Mouse (Mus musculus) limb, embryonic 15.5 days (tissue): ENCODE data around the gene Shc3. TPM values are rescaled to one million over a fixed set of nuclear protein-coding genes. Genes with fewer than 3 reads are reported as not detected.
A peak's percentile ranks its signal among the peaks of the same experiment; 100 is the strongest.

Source experiments
- ATAC-seq: fragments of 200-750 bp; cut with Nextera tagmentation; 2 replicates; pipeline ENCODE4 v1.8.0; 2017; ENCODE audit warnings: low read depth, moderate TSS enrichment; ENCODE audit not compliant: insufficient number of reproducible peaks, low FRiP score, low TSS enrichment
- H3K27ac ChIP-seq: fragments of 300-500 bp; sonication (generic); 2 replicates; pipeline ENCODE4 v1.5.1; 2015; ENCODE audit warnings: moderate library complexity, mild to moderate bottlenecking, inconsistent platforms
- H3K27me3 ChIP-seq: fragments of 300-500 bp; sonication (generic); 2 replicates; pipeline ENCODE4 v1.6.1; 2015; ENCODE audit warnings: inconsistent platforms
- H3K36me3 ChIP-seq: fragments of 300-500 bp; sonication (generic); 2 replicates; pipeline ENCODE4 v1.6.1; 2015; ENCODE audit warnings: inconsistent platforms
- H3K4me1 ChIP-seq: fragments of 300-500 bp; sonication (generic); 2 replicates; pipeline ENCODE4 v1.6.1; 2015; ENCODE audit warnings: inconsistent platforms
- H3K4me2 ChIP-seq: fragments of 300-500 bp; sonication (generic); 2 replicates; pipeline ENCODE4 v1.6.1; 2015; ENCODE audit warnings: mild to moderate bottlenecking, inconsistent platforms
- H3K4me3 ChIP-seq: fragments of 300-500 bp; sonication (generic); 2 replicates; pipeline ENCODE4 v1.5.1; 2015; ENCODE audit warnings: mild to moderate bottlenecking, inconsistent platforms
- H3K9ac ChIP-seq: fragments of 300-500 bp; sonication (generic); 2 replicates; pipeline ENCODE4 v1.6.1; 2015; ENCODE audit warnings: inconsistent platforms
- H3K9me3 ChIP-seq: fragments of 300-500 bp; sonication (generic); 2 replicates; pipeline ENCODE4 v1.6.1; 2016; ENCODE audit warnings: inconsistent platforms
- WGBS: fragments of 180-500 bp; shearing (Covaris S2); methylation state at CpG from one replicate; pipeline ENCODE4 v1.1.7; 2015; 5-methylcytosine and 5-hydroxymethylcytosine counted together
- polyA plus RNA-seq: library from polyadenylated mRNA; unstranded; fragments of >200 nt; fragmentation: Nextera tagmentation; extraction: Ambion mirVana; gene quantifications from 2 replicates; pipeline ENCODE4 v1.2.1, GENCODE M21; 2015

The Shc3 gene
- polyA plus RNA-seq, 1 experiment from 2014 or later = 0.90 TPM

DNA sequence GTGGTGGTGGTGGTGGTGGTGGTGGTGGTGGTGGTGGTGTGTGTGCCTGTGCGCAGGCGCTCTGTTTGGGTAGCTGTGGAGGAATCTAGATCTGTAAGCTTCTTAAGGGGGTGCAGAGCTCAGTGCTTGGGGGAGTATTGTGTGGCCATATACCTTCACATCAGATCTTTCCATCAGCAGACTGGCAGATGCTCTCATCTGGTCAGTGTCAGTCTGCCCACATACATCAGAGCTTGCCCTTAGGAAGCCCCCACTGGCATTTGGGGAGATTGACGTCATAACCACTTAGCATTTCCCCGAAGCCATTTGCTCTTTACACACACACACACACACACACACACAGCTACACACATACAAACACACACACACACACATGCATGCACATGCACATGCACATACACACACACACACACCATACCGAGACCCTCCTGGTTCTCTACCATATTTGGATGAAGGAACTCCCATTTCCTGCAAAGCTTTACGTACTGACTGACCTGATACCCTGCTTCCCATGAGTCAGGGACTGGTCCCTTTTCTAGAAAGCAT is 159.2 kb downstream of the Shc3 start:
- 34% methylated on average over 6 of the region's 6 CpGs for WGBS
- peaks cover 50% of the 10 kb centered on the region for H3K4me1 ChIP-seq
- ATAC-seq = no peak
- peaks cover 7% of the 10 kb centered on the region for H3K36me3 ChIP-seq
- no peaks in the 10 kb centered on the region for H3K9me3 ChIP-seq
- H3K4me2 ChIP-seq = peak overlapping the region; percentile 57
- H3K9ac ChIP-seq = no peak overlapping the region
- H3K4me3 ChIP-seq = peak overlapping the region; percentile 64
- no peaks in the 10 kb centered on the region for H3K27me3 ChIP-seq
- peak overlapping the region; percentile 88 for H3K27ac ChIP-seq

DNA sequence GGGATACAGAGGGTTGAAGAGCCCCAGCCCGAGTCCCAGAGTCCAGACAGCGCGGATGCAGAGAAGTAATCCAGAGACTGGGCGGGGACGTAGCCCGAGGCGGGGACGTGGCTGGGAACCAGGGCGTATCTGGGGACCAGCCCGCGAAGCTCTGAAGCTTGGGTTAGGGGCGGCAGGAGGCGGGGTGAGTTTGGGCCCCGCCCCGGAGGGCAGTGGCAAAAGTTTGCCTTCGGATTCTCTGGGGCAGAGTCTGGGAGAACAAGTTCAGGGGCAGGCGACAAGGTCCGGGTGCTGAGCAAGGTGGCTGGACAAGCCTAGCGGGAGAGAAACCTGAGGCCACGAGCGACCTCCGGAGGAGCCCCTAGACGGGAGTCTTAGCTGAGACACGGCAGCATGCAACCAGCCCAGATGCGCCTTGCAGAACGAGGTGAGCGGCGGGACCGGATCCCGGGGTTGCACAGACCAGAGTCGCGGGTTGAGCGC is 160.7 kb downstream of the Shc3 start, which contains the start of gene S1pr3:
TSS of gene S1pr3 (plus strand) at position 121 of the 483 bp plus-strand sequence.
- peak within 1 kb of the TSS; percentile 88 for H3K27ac ChIP-seq
- under 1% methylated on average over 33 of the region's 33 CpGs for WGBS
- H3K9ac ChIP-seq = peak within 1 kb of the TSS; percentile 61
- H3K4me2 ChIP-seq = peak within 1 kb of the TSS; percentile 57
- H3K9me3 ChIP-seq = no peaks in the 10 kb centered on the region
- H3K4me3 ChIP-seq = peak within 1 kb of the TSS; percentile 64
- peaks cover 48% of the 10 kb centered on the region for H3K4me1 ChIP-seq
- no peaks in the 10 kb centered on the region for H3K36me3 ChIP-seq
- H3K27me3 ChIP-seq = no peaks in the 10 kb centered on the region
- peak; percentile 71 for ATAC-seq

DNA sequence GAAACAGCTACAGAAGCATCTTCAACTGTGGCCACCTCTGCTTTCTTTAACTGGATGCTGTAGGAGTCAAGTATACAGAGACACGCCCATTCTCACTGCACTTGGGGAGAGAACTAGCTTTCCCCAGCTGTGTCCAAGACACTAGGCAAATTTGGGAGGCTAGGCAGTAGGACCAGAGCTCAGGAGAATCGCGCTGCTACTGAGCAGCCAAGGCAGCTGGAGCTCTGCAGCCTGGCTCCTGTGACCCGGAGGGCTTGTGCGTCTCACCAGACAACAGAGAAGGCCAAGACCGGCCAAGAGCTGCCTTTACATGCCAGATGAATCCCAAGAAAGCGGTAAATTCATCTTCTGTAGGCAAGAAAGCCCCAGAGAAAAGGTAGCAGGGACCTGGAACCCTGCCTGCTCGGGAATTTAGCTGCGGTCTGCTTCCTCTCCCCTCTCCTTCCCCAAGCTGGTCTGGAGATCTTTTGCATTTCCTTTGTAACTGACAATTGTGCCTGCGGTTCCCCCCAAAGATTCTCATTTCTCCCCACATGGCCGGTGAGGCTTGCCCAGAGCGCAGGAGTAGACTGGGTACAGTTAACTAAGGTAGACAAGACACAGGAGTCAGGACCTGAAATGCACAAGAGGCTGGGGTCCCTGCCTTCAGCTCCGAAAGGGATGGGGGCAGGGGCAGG is 161.5 kb downstream of the Shc3 start:
- no peak for ATAC-seq
- Histone ChIP-seq H3K27me3 (no peaks in the 10 kb centered on the region), H3K4me1 (peaks cover 40% of the 10 kb centered on the region), H3K9me3 (no peaks in the 10 kb centered on the region), H3K4me3 (peak overlapping the region; percentile 64), H3K27ac (peak overlapping the region; percentile 40), H3K4me2 (peak overlapping the region; percentile 57), H3K9ac (no peak overlapping the region), H3K36me3 (no peaks in the 10 kb centered on the region)
- 23% methylated on average over 13 of the region's 13 CpGs for WGBS

DNA sequence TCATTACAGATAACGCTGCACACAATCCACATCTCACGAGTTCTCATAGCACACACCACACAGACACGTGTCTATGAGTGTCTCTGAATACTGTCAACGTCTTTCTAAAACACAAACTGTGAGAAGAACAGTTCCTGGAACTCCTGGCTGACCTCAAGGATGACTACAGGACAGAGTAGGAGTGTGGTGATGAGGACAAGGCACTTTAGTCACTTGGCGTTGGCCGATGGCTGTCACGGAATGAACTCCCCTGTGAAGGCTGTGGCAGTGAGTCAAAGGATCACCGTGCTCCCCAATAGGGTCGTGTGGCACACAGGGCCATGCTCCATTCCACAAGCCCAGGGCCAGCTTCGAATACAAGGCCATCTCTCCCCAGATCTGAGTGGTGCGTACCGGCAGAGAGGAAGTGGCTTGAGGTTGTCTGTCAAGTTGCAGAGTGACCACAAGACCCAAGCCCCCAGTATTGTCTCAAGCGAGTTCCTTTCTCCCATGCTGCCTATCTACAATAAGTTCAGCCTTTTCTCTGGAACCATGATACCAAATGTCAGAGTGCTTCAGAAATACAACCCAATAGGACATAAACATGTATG is 163.4 kb downstream of the Shc3 start:
- H3K4me2 ChIP-seq = no peak overlapping the region
- ATAC-seq = no peak
- peaks cover 30% of the 10 kb centered on the region for H3K4me1 ChIP-seq
- H3K36me3 ChIP-seq = no peaks in the 10 kb centered on the region
- H3K4me3 ChIP-seq = no peak overlapping the region
- H3K27ac ChIP-seq = no peak overlapping the region
- no peaks in the 10 kb centered on the region for H3K27me3 ChIP-seq
- H3K9ac ChIP-seq = no peak overlapping the region
- 88% methylated on average over 13 of the region's 13 CpGs for WGBS
- H3K9me3 ChIP-seq = no peaks in the 10 kb centered on the region

DNA sequence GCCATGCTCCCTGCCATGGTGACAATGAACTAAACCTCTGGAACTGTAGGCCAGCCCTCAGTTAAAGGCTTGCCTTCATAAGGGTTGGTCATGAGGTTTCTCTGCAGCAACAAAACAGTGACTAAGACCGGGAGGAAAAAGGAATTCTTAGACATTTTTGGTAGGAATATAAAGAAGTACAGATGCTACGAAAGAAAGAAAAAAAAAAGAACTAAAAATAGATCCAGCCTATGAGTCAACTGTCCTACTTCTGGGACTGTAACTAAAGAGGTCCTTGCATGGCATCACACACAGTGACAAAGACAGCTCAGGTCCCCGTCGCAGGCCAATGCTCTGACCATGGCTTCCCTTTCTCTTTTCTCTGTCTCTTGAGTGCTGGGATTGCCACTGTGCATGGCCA is 164.7 kb downstream of the Shc3 start:
- no peak for ATAC-seq
- H3K9ac ChIP-seq = no peak overlapping the region
- H3K4me2 ChIP-seq = no peak overlapping the region
- H3K36me3 ChIP-seq = no peaks in the 10 kb centered on the region
- H3K27ac ChIP-seq = no peak overlapping the region
- no peaks in the 10 kb centered on the region for H3K27me3 ChIP-seq
- 79% methylated on average over 4 of the region's 4 CpGs for WGBS
- H3K9me3 ChIP-seq = no peaks in the 10 kb centered on the region
- H3K4me3 ChIP-seq = no peak overlapping the region
- H3K4me1 ChIP-seq = peaks cover 30% of the 10 kb centered on the region

DNA sequence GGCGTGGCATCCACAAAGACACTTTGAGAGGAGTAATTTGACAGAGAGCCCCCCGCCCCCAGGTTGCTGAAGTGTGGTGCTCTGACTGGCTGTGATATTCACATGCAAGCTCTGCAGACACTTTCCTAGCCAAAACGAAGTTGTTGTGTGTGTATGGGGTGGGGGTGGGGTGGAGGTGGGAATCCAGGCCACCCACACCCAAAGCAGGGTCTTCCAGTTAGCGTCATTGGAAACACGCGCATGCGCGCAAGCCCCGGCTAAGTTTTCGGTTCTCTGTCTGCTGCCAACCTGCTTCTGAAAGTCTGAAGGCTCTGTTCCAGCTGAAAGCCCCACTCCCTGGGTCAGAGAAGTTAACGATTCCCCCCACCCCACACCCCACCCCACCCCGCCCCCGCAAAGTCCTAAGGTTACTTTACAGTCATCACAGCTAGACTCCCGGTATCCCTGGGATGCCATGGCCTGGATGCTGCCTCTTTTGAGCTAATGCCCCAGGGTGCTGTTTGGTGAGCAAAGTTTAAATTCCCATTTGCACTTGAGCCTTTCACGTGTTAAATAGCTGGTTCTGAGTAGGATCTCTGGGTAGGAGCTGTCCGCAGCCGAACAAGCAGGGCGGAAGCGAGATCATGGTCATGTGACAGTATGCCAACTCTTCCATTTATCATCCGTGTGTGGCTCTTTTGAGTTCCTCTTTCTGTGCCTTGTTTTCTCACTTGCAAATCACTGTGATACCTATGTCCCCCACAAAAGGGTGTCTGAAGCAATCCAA is 168.3 kb downstream of the Shc3 start:
- peak overlapping the region; percentile 37 for H3K4me3 ChIP-seq
- H3K4me2 ChIP-seq = peak overlapping the region; percentile 79
- H3K27ac ChIP-seq = peak overlapping the region; percentile 54
- ATAC-seq = peak; percentile 17; the same call in 1 of the 2 replicates
- no peaks in the 10 kb centered on the region for H3K36me3 ChIP-seq
- no peaks in the 10 kb centered on the region for H3K9me3 ChIP-seq
- peaks cover 12% of the 10 kb centered on the region; the same call in 1 of the 2 replicates for H3K4me1 ChIP-seq
- H3K27me3 ChIP-seq = no peaks in the 10 kb centered on the region
- peak overlapping the region; percentile 10; the same call in 1 of the 2 replicates for H3K9ac ChIP-seq
- 7% methylated on average over 20 of the region's 20 CpGs for WGBS

DNA sequence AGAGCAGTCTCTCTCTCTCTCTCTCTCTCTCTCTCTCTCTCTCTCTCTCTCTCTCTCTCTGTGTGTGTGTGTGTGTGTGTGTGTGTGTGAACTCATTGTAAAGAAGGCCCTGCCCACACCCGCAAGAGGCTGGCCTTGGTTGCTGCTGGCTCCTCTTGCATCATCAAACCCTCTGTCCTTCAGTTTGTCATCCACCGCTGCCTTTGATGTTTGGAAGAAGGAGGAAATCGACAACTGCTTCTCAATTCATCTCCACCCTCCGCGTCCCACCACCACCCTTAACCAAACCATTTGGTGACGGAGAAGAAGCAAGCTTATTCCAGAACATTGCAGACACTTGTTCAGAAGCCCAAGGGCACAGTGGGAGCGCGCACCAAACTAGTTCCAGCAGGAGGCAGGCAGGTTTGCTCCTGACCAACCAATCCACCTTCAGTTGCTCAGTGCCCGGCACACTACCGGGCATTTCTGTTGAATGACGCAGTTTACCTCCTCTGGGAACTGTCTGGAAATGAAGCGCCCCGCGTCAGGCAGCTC is 169.0 kb downstream of the Shc3 start:
- H3K9ac ChIP-seq = peak overlapping the region; percentile 10; the same call in 1 of the 2 replicates
- no peaks in the 10 kb centered on the region for H3K27me3 ChIP-seq
- H3K4me3 ChIP-seq = peak overlapping the region; percentile 37
- peak overlapping the region; percentile 79 for H3K4me2 ChIP-seq
- peak overlapping the region; percentile 54 for H3K27ac ChIP-seq
- H3K4me1 ChIP-seq = peaks cover 12% of the 10 kb centered on the region; the same call in 1 of the 2 replicates
- H3K36me3 ChIP-seq = no peaks in the 10 kb centered on the region
- no peaks in the 10 kb centered on the region for H3K9me3 ChIP-seq
- ATAC-seq = peak; percentile 57; the same call in 1 of the 2 replicates
- 10% methylated on average over 14 of the region's 14 CpGs for WGBS

DNA sequence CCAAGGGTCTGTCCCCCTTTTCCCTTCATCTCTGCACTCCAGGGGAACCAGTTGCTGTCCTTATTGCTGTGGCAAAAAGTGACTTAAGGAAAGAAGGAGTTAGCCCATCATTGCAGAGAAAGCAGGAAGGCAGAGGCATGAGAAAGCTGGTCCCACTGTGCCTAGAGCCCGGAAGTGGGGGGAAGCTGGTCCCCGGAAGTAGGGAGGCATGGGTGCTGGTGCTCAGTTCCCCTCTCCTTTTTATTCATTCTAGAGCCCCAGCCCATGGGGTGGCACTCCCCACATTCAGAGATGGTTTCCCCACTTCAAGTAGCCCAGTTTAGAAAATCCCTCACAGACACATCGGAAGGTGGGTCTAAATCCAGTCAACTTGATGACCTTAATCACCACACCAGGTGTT is 169.7 kb downstream of the Shc3 start:
- H3K36me3 ChIP-seq = no peaks in the 10 kb centered on the region
- H3K4me2 ChIP-seq = no peak overlapping the region
- no peak overlapping the region for H3K9ac ChIP-seq
- H3K27ac ChIP-seq = no peak overlapping the region
- no peaks in the 10 kb centered on the region for H3K9me3 ChIP-seq
- peaks cover 12% of the 10 kb centered on the region; the same call in 1 of the 2 replicates for H3K4me1 ChIP-seq
- no peak for ATAC-seq
- H3K27me3 ChIP-seq = no peaks in the 10 kb centered on the region
- no peak overlapping the region for H3K4me3 ChIP-seq
- 89% methylated on average over 3 of the region's 3 CpGs for WGBS

DNA sequence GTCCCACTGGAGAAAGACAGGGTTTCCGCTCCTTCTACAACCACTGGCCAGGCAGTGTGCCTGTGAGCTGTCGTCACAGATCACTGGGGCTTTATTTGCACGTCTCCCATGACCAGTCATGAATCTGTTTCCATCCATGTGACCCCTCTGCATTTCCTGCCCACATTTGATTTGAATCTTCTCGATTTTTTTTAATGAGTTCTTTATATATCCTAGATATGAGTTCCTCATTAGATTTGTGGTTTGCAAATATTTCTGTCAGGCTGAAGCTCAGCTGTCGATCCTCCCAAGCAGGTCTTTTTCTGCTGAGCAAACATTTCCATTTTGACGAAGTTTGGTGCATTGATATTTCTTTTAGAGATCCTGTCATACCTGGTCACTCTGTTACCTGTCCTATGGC is 171.4 kb downstream of the Shc3 start:
- Histone ChIP-seq H3K9ac (no peak overlapping the region), H3K36me3 (no peaks in the 10 kb centered on the region), H3K4me2 (no peak overlapping the region), H3K4me1 (peaks cover 12% of the 10 kb centered on the region; the same call in 1 of the 2 replicates), H3K4me3 (no peak overlapping the region), H3K27me3 (no peaks in the 10 kb centered on the region), H3K9me3 (no peaks in the 10 kb centered on the region), H3K27ac (no peak overlapping the region)
- 70% methylated on average over 6 of the region's 6 CpGs for WGBS
- no peak for ATAC-seq

DNA sequence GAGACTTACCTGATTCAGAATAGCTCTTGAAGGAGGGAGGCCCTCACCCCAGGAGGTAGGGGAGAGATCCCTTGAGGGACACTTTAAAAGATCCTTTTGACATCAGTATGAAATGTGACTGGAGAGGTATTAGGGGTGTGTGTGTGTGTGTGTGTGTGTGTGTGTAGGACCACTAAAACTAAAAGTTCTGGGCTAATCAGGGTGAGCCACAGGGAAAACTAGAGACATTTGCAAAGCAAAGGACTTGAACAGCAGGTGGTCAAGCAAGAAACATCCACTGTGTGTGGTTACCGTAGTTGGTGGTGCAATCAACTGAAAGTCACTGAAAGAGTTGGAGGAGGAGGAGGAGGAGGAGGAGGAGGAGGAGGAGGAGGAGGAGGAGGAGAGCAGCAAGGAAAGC is 177.0 kb downstream of the Shc3 start:
- Histone ChIP-seq H3K4me3 (no peak overlapping the region), H3K9me3 (no peaks in the 10 kb centered on the region), H3K27ac (no peak overlapping the region), H3K9ac (no peak overlapping the region), H3K36me3 (no peaks in the 10 kb centered on the region), H3K4me1 (peaks cover 13% of the 10 kb centered on the region), H3K4me2 (no peak overlapping the region), H3K27me3 (no peaks in the 10 kb centered on the region)
- no peak for ATAC-seq
- 56% methylated on average over 1 of the region's 1 CpGs for WGBS

DNA sequence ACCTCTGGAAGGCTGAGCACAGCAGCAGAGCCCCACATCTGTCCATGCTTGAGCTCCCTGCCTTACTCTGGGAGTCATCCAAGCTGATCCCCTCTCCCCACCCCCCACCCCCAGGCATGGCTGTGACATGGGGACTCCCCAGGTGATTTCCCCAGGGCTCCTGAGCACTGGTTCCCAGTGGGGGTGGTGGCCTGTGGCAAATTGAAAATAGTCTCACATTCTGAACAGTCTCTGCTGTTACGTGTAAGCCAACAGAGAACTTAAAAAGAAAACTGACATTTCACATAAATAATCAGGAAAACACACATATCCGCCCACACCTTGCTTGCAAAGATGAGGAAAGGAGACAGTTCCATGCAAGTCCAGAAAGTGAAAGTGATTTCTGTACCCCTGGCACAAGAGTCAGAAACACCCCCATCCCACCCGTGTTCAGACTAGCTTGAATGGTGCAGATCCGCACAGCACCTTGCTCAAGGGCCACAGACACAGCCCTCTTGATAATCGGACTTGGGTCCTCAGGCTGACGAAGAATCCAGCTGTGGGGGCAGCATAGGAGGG is 177.8 kb downstream of the Shc3 start:
- Histone ChIP-seq H3K27ac (no peak overlapping the region), H3K4me3 (no peak overlapping the region), H3K9ac (no peak overlapping the region), H3K27me3 (no peaks in the 10 kb centered on the region), H3K4me2 (no peak overlapping the region), H3K9me3 (no peaks in the 10 kb centered on the region), H3K36me3 (no peaks in the 10 kb centered on the region), H3K4me1 (peaks cover 13% of the 10 kb centered on the region)
- no peak for ATAC-seq
- WGBS = 78% methylated on average over 6 of the region's 6 CpGs
